Mouse (Mus musculus): ENCODE results near the gene Abhd14b. TPM values are rescaled to one million over a fixed set of nuclear protein-coding genes. Genes with fewer than 3 reads are reported as not detected.
A peak's percentile ranks its signal among the peaks of the same experiment; 100 is the strongest.

Abhd14b gene
- polyA plus RNA-seq, 1 experiment: 470 TPM

- Histone ChIP-seq H3K4me3 (ENCODE audit: insufficient read depth, low read depth, low read length) (no peak overlapping the region), H3K27me3 (replicated peaks; ENCODE audit: control insufficient read depth, insufficient read depth, low read length) (no peaks in the 10 kb centered on the region), H3K4me1 (ENCODE audit: control insufficient read depth, insufficient read depth, low read length) (peaks cover 6% of the 10 kb centered on the region), H3K36me3 (ENCODE audit: control insufficient read depth, insufficient read depth, low read length) (no peaks in the 10 kb centered on the region), H3K27ac (ENCODE audit: insufficient read depth, low read depth, low read length) (no peak overlapping the region)
- 92% methylated on average over 6 of the region's 6 CpGs for WGBS
- TF ChIP-seq POLR2A (IDR thresholded peaks at IDR 0.05; ENCODE audit: low read depth, low read length) (no peak), CTCF (conservative IDR thresholded peaks at IDR 0.05; ENCODE audit: insufficient read depth, insufficient read length, low read depth, low read length) (no peak)
- DNase-seq: no peak
Measured at GRCm38 (mm10) chr9:106416826-106417225, 30.4 kb upstream of the Abhd14b start.

GRCm38 (mm10) chr9:106417841-106418625, 29.2 kb upstream of the Abhd14b start:
- 18% methylated on average over 29 of the region's 29 CpGs for WGBS
- TF ChIP-seq POLR2A (IDR thresholded peaks at IDR 0.05; ENCODE audit: low read depth, low read length) (no peak), CTCF (conservative IDR thresholded peaks at IDR 0.05; ENCODE audit: insufficient read depth, insufficient read length, low read depth, low read length) (0 out of 2 replicates have a peak, but pooled peaks have one; percentile 12)
- Histone ChIP-seq H3K36me3 (ENCODE audit: control insufficient read depth, insufficient read depth, low read length) (no peaks in the 10 kb centered on the region), H3K27ac (ENCODE audit: insufficient read depth, low read depth, low read length) (no peak overlapping the region), H3K4me1 (ENCODE audit: control insufficient read depth, insufficient read depth, low read length) (peaks cover 6% of the 10 kb centered on the region), H3K4me3 (ENCODE audit: insufficient read depth, low read depth, low read length) (peak overlapping the region; percentile 16; the same call in 1 of the 2 replicates), H3K27me3 (replicated peaks; ENCODE audit: control insufficient read depth, insufficient read depth, low read length) (no peaks in the 10 kb centered on the region)
- peak; percentile 85 for DNase-seq

DNA sequence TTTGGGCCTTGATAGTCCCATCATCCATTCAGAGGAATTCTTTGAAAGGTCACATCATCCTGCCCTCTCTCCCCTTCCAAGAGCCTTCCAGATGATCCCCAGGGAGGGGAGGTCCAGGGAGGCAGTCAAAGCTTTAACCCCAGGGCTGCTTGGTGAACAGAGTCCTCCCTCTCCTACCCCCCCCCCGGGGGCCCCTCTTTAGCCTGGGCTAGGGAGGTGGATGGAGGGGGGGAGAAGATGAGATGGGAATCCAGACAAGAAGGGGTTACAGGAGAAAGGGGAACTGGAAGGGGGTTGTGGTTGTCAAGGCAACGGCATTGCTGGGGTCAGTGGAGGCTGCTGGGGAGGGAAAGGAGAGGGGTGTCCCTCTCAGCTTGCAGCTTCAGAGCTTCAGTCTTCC, 26.7 kb upstream of the Abhd14b start:
- no peak for DNase-seq
- Histone ChIP-seq H3K36me3 (ENCODE audit: control insufficient read depth, insufficient read depth, low read length) (no peaks in the 10 kb centered on the region), H3K4me3 (ENCODE audit: insufficient read depth, low read depth, low read length) (no peak overlapping the region), H3K27me3 (replicated peaks; ENCODE audit: control insufficient read depth, insufficient read depth, low read length) (no peaks in the 10 kb centered on the region), H3K4me1 (ENCODE audit: control insufficient read depth, insufficient read depth, low read length) (peaks cover 6% of the 10 kb centered on the region), H3K27ac (ENCODE audit: insufficient read depth, low read depth, low read length) (no peak overlapping the region)
- 14% methylated on average over 2 of the region's 2 CpGs for WGBS
- no peak for TF ChIP-seq CTCF (conservative IDR thresholded peaks at IDR 0.05; ENCODE audit: insufficient read depth, insufficient read length, low read depth, low read length)
- no peak for TF ChIP-seq POLR2A (IDR thresholded peaks at IDR 0.05; ENCODE audit: low read depth, low read length)

- Histone ChIP-seq H3K27ac (ENCODE audit: insufficient read depth, low read depth, low read length) (no peak overlapping the region), H3K4me1 (ENCODE audit: control insufficient read depth, insufficient read depth, low read length) (peaks cover 6% of the 10 kb centered on the region), H3K36me3 (ENCODE audit: control insufficient read depth, insufficient read depth, low read length) (no peaks in the 10 kb centered on the region), H3K4me3 (ENCODE audit: insufficient read depth, low read depth, low read length) (no peak overlapping the region), H3K27me3 (replicated peaks; ENCODE audit: control insufficient read depth, insufficient read depth, low read length) (no peaks in the 10 kb centered on the region)
- no peak for DNase-seq
- 22% methylated on average over 18 of the region's 18 CpGs for WGBS
- TF ChIP-seq CTCF (conservative IDR thresholded peaks at IDR 0.05; ENCODE audit: insufficient read depth, insufficient read length, low read depth, low read length): no peak
- no peak for TF ChIP-seq POLR2A (IDR thresholded peaks at IDR 0.05; ENCODE audit: low read depth, low read length)
Measured at GRCm38 (mm10) chr9:106421033-106421864, 26.0 kb upstream of the Abhd14b start.

GRCm38 (mm10) chr9:106421865-106422160, 25.4 kb upstream of the Abhd14b start:
- Histone ChIP-seq H3K4me3 (ENCODE audit: insufficient read depth, low read depth, low read length) (no peak overlapping the region), H3K27me3 (replicated peaks; ENCODE audit: control insufficient read depth, insufficient read depth, low read length) (no peaks in the 10 kb centered on the region), H3K27ac (ENCODE audit: insufficient read depth, low read depth, low read length) (no peak overlapping the region), H3K4me1 (ENCODE audit: control insufficient read depth, insufficient read depth, low read length) (peaks cover 6% of the 10 kb centered on the region), H3K36me3 (ENCODE audit: control insufficient read depth, insufficient read depth, low read length) (no peaks in the 10 kb centered on the region)
- WGBS: 1% methylated on average over 3 of the region's 3 CpGs
- peak; percentile 92 for DNase-seq
- TF ChIP-seq CTCF (conservative IDR thresholded peaks at IDR 0.05; ENCODE audit: insufficient read depth, insufficient read length, low read depth, low read length) (peak; percentile 95), POLR2A (IDR thresholded peaks at IDR 0.05; ENCODE audit: low read depth, low read length) (no peak)

DNA sequence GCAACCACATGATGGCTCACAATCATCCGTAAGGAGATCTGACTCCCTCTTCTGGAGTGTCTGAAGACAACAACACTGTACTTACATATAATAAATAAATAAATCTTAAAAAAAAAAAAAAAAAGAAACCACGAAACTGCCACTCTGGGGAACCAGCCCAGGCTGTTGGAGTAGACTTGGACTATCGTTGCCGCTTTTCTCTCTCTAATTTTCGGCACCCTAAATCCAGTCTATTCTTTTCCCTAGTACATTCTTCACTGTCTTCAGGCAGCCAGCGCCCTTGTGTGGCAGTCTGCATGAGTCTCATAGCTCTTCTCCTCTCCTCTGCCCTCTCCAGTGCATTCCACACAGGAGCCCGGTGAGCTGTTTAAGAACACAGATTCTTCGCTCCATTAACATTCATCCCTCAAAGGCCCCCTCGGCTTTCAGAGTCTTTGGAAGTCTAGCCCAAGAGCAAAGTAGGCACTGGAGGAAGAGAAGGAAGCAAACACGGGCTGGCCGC, 18.5 kb upstream of the Abhd14b start:
- Histone ChIP-seq H3K36me3 (ENCODE audit: control insufficient read depth, insufficient read depth, low read length) (peaks cover 1% of the 10 kb centered on the region; the same call in 1 of the 2 replicates), H3K27ac (ENCODE audit: insufficient read depth, low read depth, low read length) (peak overlapping the region; percentile 96), H3K4me1 (ENCODE audit: control insufficient read depth, insufficient read depth, low read length) (0 out of 2 replicates have a peak, but pooled peaks cover 4% of the 10 kb centered on the region), H3K27me3 (replicated peaks; ENCODE audit: control insufficient read depth, insufficient read depth, low read length) (no peaks in the 10 kb centered on the region), H3K4me3 (ENCODE audit: insufficient read depth, low read depth, low read length) (peak overlapping the region; percentile 81)
- no peak for DNase-seq
- 3% methylated on average over 11 of the region's 11 CpGs for WGBS
- no peak for TF ChIP-seq POLR2A (IDR thresholded peaks at IDR 0.05; ENCODE audit: low read depth, low read length)
- no peak for TF ChIP-seq CTCF (conservative IDR thresholded peaks at IDR 0.05; ENCODE audit: insufficient read depth, insufficient read length, low read depth, low read length)
